Mouse (Mus musculus) heart, embryonic 13.5 days (tissue): ENCODE results near the gene Lzic. TPM values are rescaled to one million over a fixed set of nuclear protein-coding genes. Genes with fewer than 3 reads are reported as not detected.
A peak's percentile ranks its signal among the peaks of the same experiment; 100 is the strongest.

Source experiments
- ATAC-seq: fragments of 200-750 bp; cut with Nextera tagmentation; 2 replicates; pipeline ENCODE4 v1.8.0; 2017; ENCODE audit warnings: moderate TSS enrichment; ENCODE audit not compliant: insufficient number of reproducible peaks, low FRiP score, low TSS enrichment; ENCODE audit errors: extremely low read depth
- H3K27ac ChIP-seq: fragments of 300-500 bp; sonication (generic); replicated peaks from 2 replicates; pipeline ENCODE4 v1.5.1; 2015; ENCODE audit warnings: moderate library complexity, mild to moderate bottlenecking, inconsistent platforms
- H3K27me3 ChIP-seq: fragments of 300-500 bp; sonication (generic); replicated peaks from 2 replicates; pipeline ENCODE4 v1.6.1; 2015; ENCODE audit warnings: mild to moderate bottlenecking, inconsistent platforms
- H3K36me3 ChIP-seq: fragments of 300-500 bp; sonication (generic); 2 replicates; pipeline ENCODE4 v1.6.1; 2015; ENCODE audit warnings: mild to moderate bottlenecking, inconsistent platforms
- H3K4me1 ChIP-seq: fragments of 300-500 bp; sonication (generic); 2 replicates; pipeline ENCODE4 v1.6.1; 2015; ENCODE audit warnings: inconsistent platforms
- H3K4me2 ChIP-seq: fragments of 300-500 bp; sonication (generic); 2 replicates; pipeline ENCODE4 v1.6.1; 2015; ENCODE audit warnings: inconsistent platforms, mild to moderate bottlenecking, moderate library complexity
- H3K4me3 ChIP-seq: fragments of 300-500 bp; sonication (generic); 2 replicates; pipeline ENCODE4 v1.5.1; 2015; ENCODE audit warnings: moderate library complexity, mild to moderate bottlenecking, inconsistent platforms
- H3K9ac ChIP-seq: fragments of 300-500 bp; sonication (generic); 2 replicates; pipeline ENCODE4 v1.6.1; 2015; ENCODE audit warnings: inconsistent platforms, mild to moderate bottlenecking, moderate library complexity
- H3K9me3 ChIP-seq: fragments of 300-500 bp; sonication (generic); 2 replicates; pipeline ENCODE4 v1.6.1; 2016; ENCODE audit warnings: inconsistent platforms
- whole genome bisulfite sequencing: fragments of 180-500 bp; shearing (Covaris S2); methylation state at CpG from one replicate; pipeline ENCODE4 v1.1.7; 2015; ENCODE audit warnings: mixed read lengths; 5-methylcytosine and 5-hydroxymethylcytosine counted together
- polyA plus RNA-seq: library from polyadenylated mRNA; unstranded; fragments of >200 nt; fragmentation: Nextera tagmentation; extraction: Ambion mirVana; gene quantifications from 2 replicates; pipeline ENCODE4 v1.2.1, GENCODE M21; 2015

Gene Lzic
- polyA plus RNA-seq, result 28.5 and 34.6 TPM in 2 replicates

- Histone ChIP-seq H3K9ac (peak within 1 kb of the TSS; percentile 92), H3K36me3 (peaks cover 37% of the 10 kb centered on the region), H3K4me1 (peaks cover 23% of the 10 kb centered on the region), H3K27me3 (no peaks in the 10 kb centered on the region), H3K4me2 (peak within 1 kb of the TSS; percentile 81), H3K4me3 (peak within 1 kb of the TSS; percentile 78), H3K9me3 (no peaks in the 10 kb centered on the region), H3K27ac (peak within 1 kb of the TSS; percentile 87)
- WGBS, result under 1% methylated on average over 60 of the region's 60 CpGs
- peak; percentile 87 for ATAC-seq
These were observed at the start of gene Lzic, which contains the start of gene Nmnat1 for GRCm38 (mm10) chr4:149485053-149485824. Lzic (plus strand) TSS chr4:149485229. Nmnat1 (minus strand) TSS chr4:149485202.

GRCm38 (mm10) chr4:149440576-149440975, 44.5 kb upstream of the Lzic start:
- Histone ChIP-seq H3K4me3 (no peak overlapping the region), H3K27me3 (no peaks in the 10 kb centered on the region), H3K4me2 (no peak overlapping the region), H3K4me1 (peaks cover 16% of the 10 kb centered on the region), H3K9ac (no peak overlapping the region), H3K27ac (no peak overlapping the region), H3K9me3 (no peaks in the 10 kb centered on the region), H3K36me3 (no peaks in the 10 kb centered on the region)
- 70% methylated on average over 8 of the region's 8 CpGs for WGBS
- ATAC-seq, result no peak

GRCm38 (mm10) chr4:149442436-149442835, 42.6 kb upstream of the Lzic start:
- peak overlapping the region; percentile 57 for H3K27ac ChIP-seq
- 28% methylated on average over 3 of the region's 3 CpGs for WGBS
- no peak for ATAC-seq

GRCm38 (mm10) chr4:149444465-149444864, 40.6 kb upstream of the Lzic start:
- Histone ChIP-seq H3K4me2 (peak overlapping the region; percentile 67), H3K9ac (peak overlapping the region; percentile 77), H3K27ac (peak overlapping the region; percentile 89), H3K9me3 (no peaks in the 10 kb centered on the region), H3K4me1 (peaks cover 25% of the 10 kb centered on the region), H3K4me3 (no peak overlapping the region), H3K36me3 (no peaks in the 10 kb centered on the region), H3K27me3 (no peaks in the 10 kb centered on the region)
- whole genome bisulfite sequencing, result 47% methylated on average over 1 of the region's 1 CpGs
- ATAC-seq, result no peak

More at GRCm38 (mm10) chr4:149442436-149442835, 42.6 kb upstream of the Lzic start:
- H3K9ac ChIP-seq, result 0 out of 2 replicates have a peak overlapping the region, but pooled peaks have one; percentile 7
- no peak overlapping the region for H3K4me3 ChIP-seq
- no peaks in the 10 kb centered on the region for H3K27me3 ChIP-seq
- no peaks in the 10 kb centered on the region for H3K36me3 ChIP-seq
- H3K4me2 ChIP-seq, result no peak overlapping the region
- peaks cover 25% of the 10 kb centered on the region for H3K4me1 ChIP-seq
- no peaks in the 10 kb centered on the region for H3K9me3 ChIP-seq

- Histone ChIP-seq H3K36me3 (no peaks in the 10 kb centered on the region), H3K27ac (peak overlapping the region; percentile 89), H3K9ac (peak overlapping the region; percentile 77), H3K4me3 (peak overlapping the region; percentile 42), H3K27me3 (no peaks in the 10 kb centered on the region), H3K4me2 (peak overlapping the region; percentile 67), H3K9me3 (no peaks in the 10 kb centered on the region), H3K4me1 (peaks cover 25% of the 10 kb centered on the region)
- under 1% methylated on average over 36 of the region's 36 CpGs for WGBS
- peak; percentile 83 for ATAC-seq
These were observed 39.9 kb upstream of the Lzic start for GRCm38 (mm10) chr4:149444964-149445701.

- Histone ChIP-seq H3K27me3 (no peaks in the 10 kb centered on the region), H3K4me2 (peak overlapping the region; percentile 67), H3K36me3 (no peaks in the 10 kb centered on the region), H3K4me3 (peak overlapping the region; percentile 42), H3K9ac (peak overlapping the region; percentile 77), H3K9me3 (no peaks in the 10 kb centered on the region), H3K4me1 (peaks cover 25% of the 10 kb centered on the region), H3K27ac (peak overlapping the region; percentile 89)
- 1% methylated on average over 11 of the region's 11 CpGs for WGBS
- peak; percentile 29; the same call in 1 of the 2 replicates for ATAC-seq
These were observed 39.2 kb upstream of the Lzic start for GRCm38 (mm10) chr4:149445868-149446267.

GRCm38 (mm10) chr4:149446309-149446708, 38.7 kb upstream of the Lzic start:
- no peaks in the 10 kb centered on the region for H3K9me3 ChIP-seq
- H3K36me3 ChIP-seq, result no peaks in the 10 kb centered on the region
- ATAC-seq, result no peak
- H3K4me1 ChIP-seq, result peaks cover 25% of the 10 kb centered on the region
- peak overlapping the region; percentile 77 for H3K9ac ChIP-seq
- whole genome bisulfite sequencing, result 45% methylated on average over 1 of the region's 1 CpGs
- H3K27ac ChIP-seq, result peak overlapping the region; percentile 89
- no peaks in the 10 kb centered on the region for H3K27me3 ChIP-seq
- peak overlapping the region; percentile 67 for H3K4me2 ChIP-seq
- H3K4me3 ChIP-seq, result peak overlapping the region; percentile 42

- no peak overlapping the region for H3K9ac ChIP-seq
- H3K4me2 ChIP-seq, result no peak overlapping the region
- no peak overlapping the region for H3K4me3 ChIP-seq
- WGBS, result 71% methylated on average over 3 of the region's 3 CpGs
- no peak for ATAC-seq
- no peaks in the 10 kb centered on the region for H3K27me3 ChIP-seq
- H3K27ac ChIP-seq, result no peak overlapping the region
- H3K9me3 ChIP-seq, result no peaks in the 10 kb centered on the region
- H3K4me1 ChIP-seq, result peaks cover 8% of the 10 kb centered on the region
- H3K36me3 ChIP-seq, result no peaks in the 10 kb centered on the region
These were observed 34.4 kb upstream of the Lzic start for GRCm38 (mm10) chr4:149450636-149451035.

GRCm38 (mm10) chr4:149453656-149454055, 31.4 kb upstream of the Lzic start:
- Histone ChIP-seq H3K4me3 (no peak overlapping the region), H3K4me2 (no peak overlapping the region), H3K27me3 (no peaks in the 10 kb centered on the region), H3K27ac (no peak overlapping the region), H3K4me1 (no peaks in the 10 kb centered on the region; the same call in 1 of the 2 replicates), H3K9me3 (no peaks in the 10 kb centered on the region), H3K9ac (no peak overlapping the region), H3K36me3 (no peaks in the 10 kb centered on the region)
- 77% methylated on average over 4 of the region's 4 CpGs for WGBS
- no peak for ATAC-seq

- Histone ChIP-seq H3K4me2 (no peak overlapping the region), H3K27ac (no peak overlapping the region), H3K9ac (no peak overlapping the region), H3K36me3 (no peaks in the 10 kb centered on the region), H3K9me3 (no peaks in the 10 kb centered on the region), H3K4me1 (no peaks in the 10 kb centered on the region; the same call in 1 of the 2 replicates), H3K27me3 (no peaks in the 10 kb centered on the region), H3K4me3 (no peak overlapping the region)
- no peak for ATAC-seq
- 70% methylated on average over 17 of the region's 17 CpGs for WGBS
These were observed 30.8 kb upstream of the Lzic start for GRCm38 (mm10) chr4:149454263-149454662.

GRCm38 (mm10) chr4:149454879-149455278, 30.1 kb upstream of the Lzic start, which contains the start of gene Rbp7:
Rbp7 (minus strand) TSS chr4:149454978.
- Histone ChIP-seq H3K4me1 (no peaks in the 10 kb centered on the region; the same call in 1 of the 2 replicates), H3K27me3 (no peaks in the 10 kb centered on the region), H3K9ac (no peak within 1 kb of the TSS), H3K9me3 (no peaks in the 10 kb centered on the region), H3K27ac (no peak within 1 kb of the TSS), H3K4me2 (no peak within 1 kb of the TSS), H3K4me3 (no peak within 1 kb of the TSS), H3K36me3 (no peaks in the 10 kb centered on the region)
- WGBS, result 48% methylated on average over 8 of the region's 8 CpGs
- no peak for ATAC-seq
